Mouse (Mus musculus) left cerebral cortex, adult 8-10 months (tissue): ENCODE measurements around the gene Rer1. TPM values are rescaled to one million over a fixed set of nuclear protein-coding genes. Genes with fewer than 3 reads are reported as not detected.

Source experiments
- DNase-seq, 2 experiments: peaks; one replicate each; pipeline ENCODE4 v3.0.0; 2022; ENCODE audit warnings: low spot score in 2 of 2
- total RNA-seq, 4 experiments: library from RNA; stranded (reverse); gene quantifications; 2 replicates each; pipeline ENCODE4 v1.2.4; 2022

Gene Rer1
- total RNA-seq, result 10 to 100 TPM; 63.3 to 69.9 (median 64.2) TPM

DNA sequence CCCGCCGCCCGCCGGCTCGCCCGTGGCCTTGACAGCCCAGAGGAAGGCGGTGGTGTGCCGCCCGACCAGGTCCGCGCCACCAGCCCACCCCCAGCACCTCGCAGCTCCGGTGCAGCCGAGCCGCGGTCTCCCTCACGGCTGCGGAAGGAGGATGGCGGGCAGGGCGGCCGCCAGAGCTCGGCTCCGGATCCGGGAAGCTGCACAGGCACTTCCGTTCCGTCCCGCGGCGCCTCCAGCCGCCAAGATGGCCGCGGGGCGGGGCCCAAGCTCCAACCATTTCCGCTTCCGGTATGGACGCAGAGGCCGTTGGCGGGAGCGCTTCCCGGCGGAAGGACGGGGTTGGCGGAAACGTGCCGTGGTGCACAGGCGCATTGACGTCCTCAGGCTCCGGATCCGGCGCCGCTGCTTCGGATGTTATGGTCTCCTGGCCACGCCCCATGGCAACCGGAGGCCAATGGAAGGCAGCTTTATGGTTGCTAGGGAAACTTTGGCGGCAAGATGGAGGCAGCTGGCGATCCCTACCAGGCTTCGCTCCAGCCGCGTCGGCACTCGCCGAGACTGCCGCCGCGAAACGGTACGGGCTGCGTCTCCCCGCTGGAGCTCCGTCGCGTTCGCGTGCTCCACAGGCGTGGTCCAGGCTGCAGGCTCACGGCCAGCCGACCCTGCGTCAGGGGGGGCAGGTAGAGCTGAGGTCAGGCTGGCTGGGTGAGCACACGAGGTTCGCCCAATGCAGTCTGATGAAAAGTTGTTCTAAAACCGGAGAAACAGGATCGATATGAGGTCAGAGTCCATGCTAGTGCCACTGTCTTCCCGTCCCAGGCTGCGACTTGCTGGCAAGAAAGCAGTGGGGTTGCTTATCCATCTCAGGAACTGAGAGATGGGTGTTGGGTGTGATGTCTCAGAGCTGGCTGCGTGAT lies at the start of gene Rer1, which contains the start of gene Morn1:
TSS of gene Rer1 (minus strand) at position 275 of the 917 bp plus-strand sequence.
TSS of gene Morn1 (plus strand) at position 470 of the 917 bp plus-strand sequence.
- peak; percentile 99 to 100 for DNase-seq

DNA sequence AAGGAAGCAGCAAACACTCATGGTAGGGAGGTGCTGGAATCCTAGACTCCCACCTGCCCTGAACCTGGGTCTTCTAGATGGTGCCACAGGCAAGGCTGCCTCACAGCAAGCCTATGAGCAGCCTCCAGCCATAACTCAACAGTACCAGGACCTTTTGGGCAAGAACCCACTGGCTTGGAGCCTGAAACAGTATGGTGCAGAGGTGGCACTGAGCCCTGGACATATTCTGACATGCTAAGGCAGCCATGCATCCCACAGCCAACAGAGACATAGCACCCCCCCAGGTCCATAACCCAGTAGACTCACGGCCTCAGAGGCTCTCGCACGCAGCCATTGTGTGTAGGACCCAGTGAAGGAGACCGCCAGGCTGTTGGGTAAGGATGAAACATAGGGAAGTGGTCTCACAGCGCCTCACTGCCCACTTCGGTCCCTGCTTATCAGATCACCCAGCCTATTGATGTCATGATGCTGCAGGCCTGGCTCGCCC lies 48.5 kb upstream of the Rer1 start:
- DNase-seq, result no peak

DNA sequence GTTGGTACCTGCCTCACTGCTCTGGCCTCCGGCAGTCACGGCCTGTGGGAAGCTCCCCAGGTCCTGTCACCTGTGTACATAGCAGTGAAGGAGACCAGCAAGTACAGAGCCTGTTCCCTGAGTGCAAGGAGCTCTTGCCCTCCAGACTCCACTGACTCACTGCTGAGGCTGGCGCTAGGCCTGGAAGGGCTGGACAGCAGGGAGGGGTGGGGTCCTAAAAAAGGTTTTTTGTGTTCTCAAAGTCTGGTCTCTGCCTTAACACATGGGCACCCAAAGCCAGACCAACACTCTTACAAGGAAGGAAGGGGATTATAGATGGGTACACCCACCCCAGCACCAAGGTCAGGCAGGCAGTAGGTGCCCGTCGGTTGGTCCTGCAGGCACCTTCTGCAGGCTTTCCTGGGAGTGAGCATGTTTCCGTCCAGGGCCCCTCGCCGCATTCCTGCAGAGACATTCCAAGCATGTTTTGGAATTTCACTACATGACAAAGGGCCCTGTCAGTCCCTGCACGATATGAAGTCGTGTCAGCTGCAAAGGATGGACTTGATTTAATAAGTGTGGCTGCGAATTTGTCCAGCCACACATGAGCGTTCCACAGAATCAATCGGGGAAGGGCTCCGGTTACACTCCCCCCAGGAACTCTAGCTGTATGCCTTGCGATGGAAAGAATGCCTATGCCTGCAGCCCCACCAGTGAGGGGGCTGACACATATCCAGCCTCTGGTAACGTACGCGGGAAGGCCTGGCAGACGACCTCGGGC lies 47.7 kb upstream of the Rer1 start:
- no peak for DNase-seq

DNA sequence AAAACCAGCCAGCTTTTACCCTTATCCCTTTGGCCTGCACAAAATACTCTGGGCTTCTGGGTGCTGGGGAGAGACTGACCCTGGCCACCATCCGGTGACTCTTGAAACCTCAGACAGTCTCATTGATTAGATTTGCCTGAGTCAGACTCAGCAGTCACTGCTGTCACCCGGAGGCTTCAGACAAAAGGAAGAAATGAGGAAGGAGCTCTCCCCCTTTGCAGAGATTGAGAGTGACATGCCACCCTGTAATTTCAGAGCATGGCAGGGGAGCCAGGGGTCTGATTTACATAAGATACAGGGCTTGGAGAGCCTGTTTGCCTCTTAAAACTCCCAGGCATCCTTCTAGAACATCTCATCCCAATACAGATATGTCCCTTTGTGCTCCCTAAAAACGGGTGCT lies 47.0 kb upstream of the Rer1 start:
- DNase-seq, result no peak

DNA sequence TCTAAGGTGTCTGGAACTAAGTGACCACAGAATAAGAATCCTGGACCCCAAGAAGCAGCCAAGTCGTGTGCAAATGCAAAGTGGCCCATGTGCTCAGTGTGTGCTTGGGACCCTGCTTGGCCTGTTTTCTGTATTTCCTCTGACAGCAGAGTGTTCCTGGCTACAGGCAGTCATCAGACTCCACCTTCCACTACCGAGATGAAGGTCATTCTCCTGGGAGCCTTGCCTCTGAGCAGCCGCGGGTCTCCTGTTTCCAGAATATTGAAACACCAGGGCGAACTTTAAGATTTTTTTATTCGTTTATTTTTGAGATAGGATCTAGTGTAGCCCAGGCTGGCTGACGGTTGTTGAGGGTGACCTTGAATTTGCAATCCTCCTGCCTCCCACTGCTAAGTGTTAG lies 44.4 kb upstream of the Rer1 start:
- DNase-seq, result no peak

DNA sequence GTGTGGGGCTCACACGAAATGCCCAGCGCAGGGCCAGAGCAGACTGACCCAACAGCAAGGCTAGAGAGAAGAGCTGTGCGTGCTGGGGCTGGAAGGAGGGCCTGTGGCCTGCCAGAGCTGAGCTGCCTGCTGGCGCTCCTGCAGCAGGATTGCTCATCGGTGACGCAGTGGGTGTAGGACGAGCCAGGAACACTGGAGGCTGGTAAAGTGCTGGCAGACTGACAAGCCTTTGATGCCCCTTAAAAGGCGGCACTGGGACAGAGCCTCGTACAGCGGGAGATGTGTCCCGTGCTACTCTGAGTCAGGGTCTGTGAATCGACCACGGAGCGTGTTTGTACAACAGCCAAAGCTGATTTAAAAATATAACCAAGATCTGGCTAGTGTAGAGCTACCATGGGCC lies 43.8 kb upstream of the Rer1 start:
- peak; percentile 78 to 95 for DNase-seq

DNA sequence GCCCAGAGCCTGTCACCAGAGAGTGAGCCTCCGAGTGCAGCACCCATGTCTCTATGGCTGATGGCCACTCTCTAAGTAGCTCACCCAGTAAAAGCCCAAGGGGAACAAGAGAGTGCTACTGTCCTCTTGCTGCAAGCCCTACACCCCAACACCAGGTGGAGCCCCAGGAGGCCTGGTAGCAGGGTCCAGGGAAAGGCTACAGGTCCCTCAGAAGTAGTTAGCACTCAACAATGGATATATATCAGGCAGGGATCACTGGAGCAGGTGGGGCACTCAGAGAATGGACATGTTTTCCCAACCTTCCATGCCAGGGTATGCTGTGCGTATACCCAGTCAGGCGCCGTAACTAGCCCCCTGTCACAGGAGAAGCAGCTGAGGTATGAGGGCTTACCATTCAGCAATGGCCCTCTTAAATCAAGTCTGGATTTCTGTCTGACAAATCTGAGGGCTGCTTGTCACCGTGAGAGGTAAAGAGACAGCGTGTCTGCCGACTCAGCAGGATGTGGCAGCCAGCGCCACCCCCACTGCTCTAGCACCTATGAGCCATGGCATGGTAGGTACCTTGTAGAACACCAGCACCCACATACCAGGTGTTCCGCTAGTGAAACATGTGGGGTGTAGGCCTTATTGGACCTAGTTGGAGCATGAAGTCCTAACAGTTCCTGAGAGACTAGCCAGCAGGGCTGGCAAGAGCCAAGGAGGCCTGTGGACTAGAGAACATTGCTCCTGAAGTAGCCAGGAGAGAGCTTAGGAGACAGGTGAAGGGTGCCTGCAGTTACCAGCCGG lies 43.1 kb upstream of the Rer1 start:
- DNase-seq, result peak; percentile 56 to 84

DNA sequence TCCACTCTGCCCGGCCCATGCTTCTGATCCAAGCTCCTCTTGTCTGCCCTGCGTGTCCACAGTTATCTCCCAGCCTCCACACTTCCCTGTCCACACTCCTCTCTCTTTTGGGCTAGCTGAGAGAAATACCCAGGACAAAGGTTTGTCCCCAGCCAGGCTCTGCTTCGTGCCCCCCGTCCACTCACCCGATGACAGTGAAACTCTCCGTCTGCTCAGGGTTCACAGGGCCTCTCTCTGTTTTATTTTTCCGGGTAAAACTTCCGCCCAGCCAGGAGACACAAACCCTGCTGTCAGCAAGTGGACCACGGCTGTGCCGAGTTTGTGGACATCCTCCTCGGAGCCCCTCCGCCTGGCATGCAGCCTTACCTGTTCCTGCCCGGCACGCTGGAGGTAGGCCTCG lies 42.2 kb upstream of the Rer1 start:
- DNase-seq, result no peak

DNA sequence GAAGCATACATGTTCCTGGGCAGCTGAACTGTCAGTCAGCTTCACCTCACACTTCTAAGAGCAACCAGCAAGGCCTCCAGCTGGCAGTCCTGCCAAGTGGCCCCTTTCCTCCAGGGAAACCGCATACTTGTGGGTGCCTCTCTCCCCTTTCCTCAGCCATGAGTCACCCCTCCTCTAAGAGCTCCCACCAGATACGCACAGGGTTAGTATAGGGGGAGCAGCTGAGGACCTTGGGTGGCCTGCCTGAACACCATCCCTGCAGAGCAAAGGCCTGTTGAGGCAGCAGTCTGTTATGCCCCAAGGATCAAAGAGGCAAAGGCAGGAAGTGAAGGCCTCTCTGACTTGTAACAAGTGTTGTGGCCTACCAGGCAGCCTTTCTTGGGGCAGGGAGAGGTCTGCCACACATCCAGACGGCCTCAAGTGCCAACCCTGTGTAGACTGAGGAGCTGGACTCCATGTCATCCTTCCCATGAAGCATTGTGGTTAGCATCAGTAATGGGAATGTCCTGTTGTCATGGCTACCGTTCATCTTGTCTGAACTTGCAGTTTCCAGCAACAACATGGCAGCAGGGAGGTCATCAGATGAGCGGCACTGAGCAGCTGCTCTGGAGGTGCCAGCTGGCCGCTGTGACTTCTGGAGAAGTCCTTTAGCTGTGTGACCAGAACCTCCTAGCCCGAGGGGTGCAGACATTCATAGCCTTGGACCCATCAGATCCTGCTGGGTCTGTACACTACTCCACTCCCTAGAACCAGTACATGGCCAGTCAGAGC lies 40.6 kb upstream of the Rer1 start:
- no peak for DNase-seq

DNA sequence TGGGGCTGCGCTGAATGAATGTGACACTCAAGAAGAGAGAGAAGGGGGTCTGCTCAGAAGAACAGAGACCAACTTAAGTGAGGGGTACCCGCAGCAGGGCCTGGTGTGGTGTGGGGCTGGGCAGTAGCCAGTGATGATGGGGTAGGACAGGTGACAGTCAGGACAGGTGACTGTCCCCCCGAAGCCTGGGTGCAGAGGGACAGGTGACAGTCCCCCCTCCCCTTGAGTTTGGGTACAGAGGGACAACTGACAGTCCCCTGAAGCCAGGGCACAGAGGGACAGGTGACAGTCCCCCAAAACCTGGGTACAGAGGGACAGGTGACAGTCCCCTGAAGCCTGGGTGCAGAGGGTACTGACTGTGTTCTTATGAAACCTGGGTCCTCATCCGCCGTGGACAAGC lies 40.0 kb upstream of the Rer1 start:
- no peak for DNase-seq

DNA sequence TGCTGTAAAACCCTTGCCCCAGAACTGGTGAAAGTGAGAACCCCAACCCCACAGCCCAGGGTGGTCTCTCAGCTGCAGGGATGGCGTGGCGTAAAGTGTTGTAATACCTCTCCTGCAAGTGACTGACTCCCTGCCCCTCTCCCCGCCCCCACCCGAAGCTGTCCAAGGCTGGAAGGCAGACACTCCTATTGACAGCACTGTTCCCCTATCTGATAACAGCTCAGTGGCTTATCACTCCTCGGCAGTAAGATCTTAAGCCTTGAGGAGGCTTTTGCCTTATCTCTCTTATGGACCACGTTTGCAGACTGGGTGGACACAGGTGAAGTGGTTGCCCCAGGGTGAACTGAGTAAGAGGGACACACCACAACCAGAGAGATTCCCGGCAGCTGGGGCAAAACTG lies 39.1 kb upstream of the Rer1 start:
- DNase-seq, result no peak

DNA sequence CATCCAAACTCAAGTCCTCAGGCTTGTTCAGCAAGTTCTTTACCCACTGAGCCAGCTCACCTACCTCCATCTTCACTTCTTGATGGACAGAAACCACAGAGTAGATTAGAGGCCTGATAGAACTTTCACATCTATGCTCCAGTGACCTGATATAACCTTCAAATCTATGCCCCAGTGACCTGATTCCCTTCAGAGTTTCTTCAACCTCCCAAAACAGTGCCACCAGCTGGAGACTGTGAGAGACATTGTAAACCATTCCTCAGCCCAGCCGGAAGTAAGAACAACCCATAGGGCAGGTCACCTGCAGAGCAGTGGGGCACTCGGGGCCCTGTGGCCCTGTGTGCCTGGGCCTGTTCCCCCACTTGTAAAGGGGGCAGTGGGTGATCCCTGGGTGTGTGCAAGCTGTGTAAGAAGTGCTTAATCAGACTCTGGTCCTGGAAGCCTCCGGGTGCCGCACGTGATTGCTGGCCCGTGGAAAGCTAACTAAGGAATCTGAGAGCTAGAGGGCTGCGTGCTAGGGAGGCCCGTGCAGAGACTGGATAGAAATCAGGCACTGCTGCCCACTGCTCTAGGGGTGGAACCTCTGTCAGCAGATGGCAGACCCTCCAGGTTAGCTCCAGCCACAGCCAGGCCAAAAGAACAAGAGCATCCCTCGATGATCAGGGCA lies 37.8 kb upstream of the Rer1 start:
- DNase-seq, result no peak

DNA sequence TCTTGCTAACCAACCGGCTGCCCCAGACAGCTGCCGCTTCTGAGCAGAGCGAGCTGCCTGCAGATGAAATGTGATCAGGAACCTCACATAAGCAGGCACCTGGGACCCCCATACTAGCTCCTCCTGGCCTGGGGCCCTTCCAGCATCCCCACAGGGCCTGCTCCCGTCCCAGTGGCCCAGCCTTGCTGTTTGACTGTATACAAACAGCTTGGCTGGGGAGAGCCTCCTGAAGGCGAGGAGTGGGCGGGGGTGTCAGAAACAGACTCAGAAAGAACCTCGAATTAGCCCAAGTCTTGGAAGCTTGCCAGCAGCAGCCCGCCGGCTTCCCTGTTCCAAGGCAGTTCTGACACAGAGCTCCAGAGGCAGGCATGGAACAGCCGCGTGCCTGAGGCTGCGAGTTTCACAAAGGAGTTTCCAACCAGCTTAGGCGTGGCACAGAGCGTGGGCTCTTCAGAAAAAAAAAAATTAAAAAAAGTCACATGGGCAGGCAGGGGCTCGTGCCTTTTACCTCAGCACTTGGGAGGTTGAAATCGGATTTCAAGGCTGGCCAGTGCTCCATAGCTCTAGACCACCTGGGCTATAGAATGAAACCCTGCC lies 36.4 kb upstream of the Rer1 start:
- DNase-seq, result peak; percentile 85 to 98

DNA sequence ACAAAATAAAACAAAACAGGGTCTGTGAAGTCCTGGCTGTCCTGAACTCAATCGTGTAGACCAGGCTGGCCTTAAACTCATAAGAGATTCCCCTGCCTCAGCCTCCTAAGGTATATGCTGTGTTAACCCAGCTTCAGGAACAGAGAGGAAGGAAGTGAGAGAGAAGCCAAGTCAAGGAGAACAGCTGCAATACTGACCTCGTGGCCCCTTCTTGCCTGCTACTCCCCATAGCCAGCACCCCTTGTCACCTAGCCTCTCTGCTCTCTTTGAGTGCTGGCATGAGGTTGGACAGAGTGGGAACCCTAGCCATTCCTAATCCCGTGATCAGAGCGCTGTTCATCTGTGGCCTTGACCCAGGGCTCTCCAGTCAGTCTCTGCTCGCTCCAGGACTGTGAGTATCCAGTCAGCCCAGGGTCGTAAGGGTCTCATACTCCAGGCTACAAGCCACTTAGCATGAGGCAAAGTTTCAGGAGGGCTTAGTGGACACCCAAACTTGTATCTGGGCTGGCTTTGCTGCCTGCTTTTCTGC lies 35.8 kb upstream of the Rer1 start:
- DNase-seq, result no peak

DNA sequence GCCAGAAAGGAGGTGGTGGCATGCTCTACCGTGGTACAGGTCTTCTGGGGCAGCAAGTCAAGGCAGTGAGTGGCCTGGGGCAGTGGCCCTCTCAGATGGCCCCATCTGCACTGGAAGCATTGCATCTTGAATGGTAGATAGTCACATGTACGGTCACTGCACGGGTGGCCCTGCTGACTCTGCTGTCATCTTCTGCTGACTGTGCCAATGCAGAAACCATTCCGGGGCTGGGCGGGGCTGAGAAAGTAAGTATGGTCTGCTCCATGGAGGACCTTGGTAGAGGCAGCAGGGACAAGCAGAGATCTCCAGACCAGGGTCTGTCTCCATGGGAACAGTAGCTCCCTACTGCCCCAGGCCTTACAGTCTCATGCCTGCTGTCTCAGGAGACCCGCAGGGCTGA lies 35.0 kb upstream of the Rer1 start:
- no peak for DNase-seq

DNA sequence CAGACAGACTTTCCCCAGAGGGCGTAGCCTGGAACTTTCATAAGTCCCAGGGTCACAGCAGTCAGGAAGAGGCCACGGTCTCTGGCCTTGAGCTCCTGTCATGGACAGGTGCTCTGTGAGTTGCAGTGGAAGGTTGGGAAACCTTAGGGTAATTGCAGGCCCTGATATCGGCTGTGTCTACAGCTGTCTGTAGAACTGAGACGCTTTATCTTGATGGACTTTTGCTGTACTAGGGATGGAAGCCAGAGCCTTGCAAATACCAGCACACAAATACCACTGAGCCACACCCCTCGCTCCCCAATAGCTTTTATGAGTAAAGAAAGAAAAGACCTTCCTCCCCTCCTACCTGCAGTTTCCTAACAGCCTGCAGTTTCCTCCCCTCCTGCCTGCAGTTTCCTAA lies 34.4 kb upstream of the Rer1 start:
- DNase-seq, result no peak

DNA sequence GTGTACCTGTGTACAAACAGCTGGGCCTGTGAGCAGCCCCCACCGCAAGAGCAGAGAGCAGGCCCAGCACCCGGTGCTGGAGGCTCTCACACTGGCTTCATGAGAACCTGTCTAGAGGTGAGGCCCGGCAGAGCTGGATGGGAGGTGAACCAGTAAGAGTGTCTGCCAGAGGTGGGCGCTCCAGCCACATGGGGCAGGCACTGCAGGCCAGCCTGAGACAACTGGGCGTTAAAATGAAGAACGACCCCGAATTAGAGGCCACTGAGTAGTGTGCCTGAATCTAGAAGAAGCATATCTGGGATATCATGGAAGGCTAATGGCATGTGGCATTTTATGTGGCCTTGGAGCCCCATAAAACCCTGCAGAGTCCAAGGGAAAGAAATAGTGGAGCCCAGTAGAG lies 33.9 kb upstream of the Rer1 start:
- DNase-seq, result no peak

DNA sequence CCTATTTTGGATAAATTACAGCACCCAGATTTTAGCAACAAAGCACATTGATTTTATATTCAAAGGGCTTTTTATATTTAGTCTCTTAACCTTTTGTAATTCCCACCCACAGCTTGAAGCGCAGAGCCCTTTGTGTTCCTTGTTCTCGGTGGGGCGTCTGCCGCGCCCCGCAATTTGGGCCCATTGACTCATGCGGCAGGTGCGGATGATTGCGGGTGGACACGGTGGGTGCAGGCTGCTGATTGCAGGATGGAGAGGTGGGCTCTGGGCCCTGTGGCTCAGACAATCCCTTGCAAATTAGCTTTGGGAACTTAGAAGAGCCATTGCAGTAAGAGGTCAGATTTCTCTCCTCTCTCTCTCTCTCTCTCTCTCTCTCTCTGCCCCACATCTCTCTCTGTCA lies 32.1 kb upstream of the Rer1 start:
- DNase-seq, result no peak

DNA sequence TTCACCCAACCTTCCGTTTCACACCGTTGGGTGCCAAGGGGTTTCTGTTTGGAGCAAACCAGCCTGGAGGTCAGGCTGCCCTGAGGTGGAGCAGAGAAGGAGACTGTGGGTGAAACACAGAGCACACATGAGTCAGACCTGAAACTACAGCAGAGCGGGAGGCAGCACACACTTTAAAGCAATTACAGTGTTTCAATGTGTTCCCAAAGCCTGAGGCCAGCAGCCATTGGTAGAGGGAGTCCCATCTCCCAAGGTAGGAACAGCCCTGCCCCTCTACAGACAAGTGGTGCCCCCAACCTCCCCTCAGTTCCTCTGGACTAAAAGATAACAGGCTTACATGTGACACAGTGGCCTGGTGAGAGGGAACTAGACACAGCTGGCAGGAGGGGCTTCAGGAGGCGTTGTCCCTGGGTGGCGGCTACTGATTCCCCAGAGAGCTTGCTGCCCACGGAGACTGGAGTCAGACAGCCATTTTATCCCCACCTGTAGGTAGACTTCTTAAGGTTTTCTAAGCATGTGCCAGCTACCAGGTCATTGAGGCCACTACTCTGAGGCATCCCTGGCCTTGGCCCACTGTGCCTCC lies 31.3 kb upstream of the Rer1 start:
- no peak for DNase-seq
